Mouse (Mus musculus): ENCODE measurements around the gene Atp5g3. TPM values are rescaled to one million over a fixed set of nuclear protein-coding genes. Genes with fewer than 3 reads are reported as not detected.

The Atp5g3 gene
- polyA plus RNA-seq (2021; fragmentation: Nextera tagmentation) = 869 and 873 TPM in 2 replicates
- long read RNA-seq, experiment 1, transcript Atp5g3-202 (5 exons, 723 nt) = minor isoform, 30 of 115 reads
- long read RNA-seq, experiment 1, transcript Atp5g3-201 (5 exons, 714 nt) = major isoform, 62 of 115 reads
- long read RNA-seq, experiment 1, partial matches to known transcripts = 17 of 115 reads
- long read RNA-seq, experiment 1, other reads (novel, unspliced or antisense) = 4 of 115 reads
- long read RNA-seq, experiment 2, transcript Atp5g3-201 (5 exons, 714 nt) = major isoform, 237 of 472 reads
- long read RNA-seq, experiment 2, transcript Atp5g3-202 (5 exons, 723 nt) = minor isoform, 97 of 472 reads
- long read RNA-seq, experiment 2, partial matches to known transcripts = 122 of 472 reads
- long read RNA-seq, experiment 2, other reads (novel, unspliced or antisense) = 15 of 472 reads

DNA sequence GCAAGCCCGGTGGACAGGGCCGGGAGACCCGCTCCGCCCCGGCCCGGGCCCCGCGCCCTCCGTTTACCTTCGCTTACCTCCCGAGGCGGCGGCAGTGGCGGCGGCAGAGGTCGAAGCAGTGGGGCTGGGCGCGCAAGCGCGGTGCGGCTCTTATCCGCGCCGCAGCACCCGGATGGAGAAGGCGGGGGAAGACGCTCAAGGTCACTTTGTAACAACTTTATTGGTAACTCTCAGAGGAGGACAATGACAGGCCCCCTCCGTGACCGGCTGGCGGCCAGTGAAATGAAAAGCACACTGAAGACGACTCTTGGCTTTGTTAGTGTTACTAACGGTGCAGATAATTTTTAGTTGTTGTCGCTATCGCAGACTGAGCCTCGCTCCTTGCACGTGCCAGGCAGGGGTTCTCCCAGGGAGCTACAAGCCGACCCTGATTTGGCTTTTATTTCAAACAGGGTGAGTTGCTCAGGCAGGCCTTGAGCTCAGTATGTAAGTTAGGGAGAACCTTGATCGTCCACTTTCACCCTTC is at the start of gene Atp5g3:
Atp5g3 (minus strand) TSS at position 152 of the 526 bp plus-strand sequence.

DNA sequence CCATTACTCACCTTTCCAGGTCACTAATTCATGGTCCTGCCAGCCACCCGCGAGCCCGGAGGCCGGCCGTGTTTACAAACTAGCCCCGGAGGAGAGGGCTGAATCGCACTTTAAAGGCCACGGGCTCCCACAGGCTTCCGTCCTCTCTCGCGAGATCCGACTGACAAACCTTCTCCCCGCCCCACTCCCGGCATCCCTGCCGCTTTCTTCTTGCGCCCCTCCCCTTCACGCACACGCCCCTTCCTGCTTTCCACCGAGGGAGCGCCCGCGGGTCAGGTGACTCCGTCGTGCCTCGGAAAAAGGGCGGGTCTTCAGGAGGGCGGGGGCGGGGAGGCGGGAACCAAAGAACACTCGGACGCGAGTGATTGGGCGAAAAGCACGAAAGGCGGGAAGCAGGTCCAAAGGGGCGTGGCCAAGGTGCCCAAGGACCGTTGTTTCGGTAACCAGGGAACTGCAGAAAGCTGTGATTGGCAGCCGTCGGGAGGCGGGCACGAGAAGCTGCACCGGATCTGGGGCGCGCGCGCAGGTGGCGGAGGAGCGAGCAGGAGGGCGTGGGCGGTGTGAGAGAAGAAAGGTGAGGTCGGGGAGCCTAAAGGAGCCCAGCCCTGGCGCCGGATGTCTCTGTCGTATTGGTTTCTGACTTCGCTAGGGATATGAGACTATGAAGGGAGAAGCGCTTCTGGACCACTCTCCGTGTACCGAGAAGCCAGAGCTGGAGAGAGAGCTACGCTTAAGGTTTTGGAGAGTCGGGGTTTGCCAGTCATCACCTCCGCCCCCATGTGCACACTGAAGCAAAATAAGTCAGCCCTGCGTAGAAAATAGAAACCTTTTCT is 18.4 kb downstream of the Atp5g3 start, which contains the start of gene Atf2:
Atf2 (minus strand) TSS at position 176 of the 833 bp plus-strand sequence.

Other genes with a start within 250 kb of the Atp5g3 start
- gene Chn1, start 136.0 kb downstream of the Atp5g3 start, polyA plus RNA-seq (2021; fragmentation: Nextera tagmentation) = 1,140 and 1,341 TPM in 2 replicates
- 98.7 and 120 TPM in 2 replicates for gene Atf2, start 18.7 kb downstream of the Atp5g3 start, polyA plus RNA-seq (2021; fragmentation: Nextera tagmentation)